Mouse (Mus musculus) kidney, embryonic 15.5 days (tissue): Measurements from ENCODE around the gene Itpr2. TPM values are rescaled to one million over a fixed set of nuclear protein-coding genes. Genes with fewer than 3 reads are reported as not detected.

Experiments
- ATAC-seq: fragments of 200-750 bp; cut with Nextera tagmentation; replicated peaks from 2 replicates; pipeline ENCODE4 v1.8.0; 2017; ENCODE audit warnings: moderate TSS enrichment; ENCODE audit not compliant: low FRiP score
- H3K27ac ChIP-seq: fragments of 300-500 bp; sonication (generic); 2 replicates; pipeline ENCODE4 v1.5.1; 2015; ENCODE audit warnings: mild to moderate bottlenecking, inconsistent platforms
- H3K27me3 ChIP-seq: fragments of 300-500 bp; sonication (generic); 2 replicates; pipeline ENCODE4 v1.6.1; 2015; ENCODE audit warnings: inconsistent platforms
- H3K36me3 ChIP-seq: fragments of 300-500 bp; sonication (generic); 2 replicates; pipeline ENCODE4 v1.6.1; 2015; ENCODE audit warnings: inconsistent platforms
- H3K4me1 ChIP-seq: fragments of 300-500 bp; sonication (generic); 2 replicates; pipeline ENCODE4 v1.6.1; 2015; ENCODE audit warnings: inconsistent platforms
- H3K4me2 ChIP-seq: fragments of 300-500 bp; sonication (generic); 2 replicates; pipeline ENCODE4 v1.6.1; 2015; ENCODE audit warnings: moderate library complexity, mild to moderate bottlenecking, inconsistent platforms
- H3K4me3 ChIP-seq: fragments of 300-500 bp; sonication (generic); replicated peaks from 2 replicates; pipeline ENCODE4 v1.5.1; 2015; ENCODE audit warnings: mild to moderate bottlenecking, inconsistent platforms
- H3K9ac ChIP-seq: fragments of 300-500 bp; sonication (generic); 2 replicates; pipeline ENCODE4 v1.6.1; 2015; ENCODE audit warnings: mild to moderate bottlenecking, inconsistent platforms
- H3K9me3 ChIP-seq: fragments of 300-500 bp; sonication (generic); replicated peaks from 2 replicates; pipeline ENCODE4 v1.6.1; 2016; ENCODE audit warnings: inconsistent platforms
- WGBS: fragments of 180-500 bp; shearing (Covaris S2); methylation state at CpG from one replicate; pipeline ENCODE4 v1.1.7; 2015; ENCODE audit warnings: mixed read lengths; 5-methylcytosine and 5-hydroxymethylcytosine counted together
- polyA plus RNA-seq: library from polyadenylated mRNA; unstranded; fragments of >200 nt; fragmentation: Nextera tagmentation; extraction: Ambion mirVana; gene quantifications from 2 replicates; pipeline ENCODE4 v1.2.1, GENCODE M21; 2015

Itpr2 gene
- polyA plus RNA-seq, 1 experiment from 2014 or later = 15.0 TPM

DNA sequence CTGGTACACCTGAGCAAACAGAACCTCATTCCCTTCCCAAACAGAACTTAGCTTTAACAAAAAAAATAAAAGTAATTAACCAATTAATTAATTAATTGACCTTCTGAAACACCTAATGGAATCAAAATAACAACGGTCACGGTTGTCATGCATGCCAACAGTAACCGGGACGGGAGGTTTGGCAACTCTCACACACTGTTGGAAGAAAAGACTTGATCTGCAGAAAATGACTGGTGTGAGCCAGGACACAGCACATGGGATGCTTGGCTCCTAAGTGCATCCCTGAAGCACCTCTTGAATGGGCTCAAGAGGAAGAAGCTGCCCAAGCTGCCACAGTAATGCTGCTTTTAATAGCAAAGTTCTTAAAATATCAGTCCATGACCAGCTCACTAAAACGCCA is 161.1 kb downstream of the Itpr2 start:
- Histone ChIP-seq H3K9me3 (no peaks in the 10 kb centered on the region), H3K4me3 (no peak overlapping the region), H3K36me3 (no peaks in the 10 kb centered on the region), H3K4me2 (no peak overlapping the region), H3K27me3 (no peaks in the 10 kb centered on the region), H3K9ac (no peak overlapping the region), H3K27ac (no peak overlapping the region), H3K4me1 (0 out of 2 replicates have a peak, but pooled peaks cover 13% of the 10 kb centered on the region)
- WGBS = 90% methylated on average over 5 of the region's 5 CpGs
- ATAC-seq = no peak

DNA sequence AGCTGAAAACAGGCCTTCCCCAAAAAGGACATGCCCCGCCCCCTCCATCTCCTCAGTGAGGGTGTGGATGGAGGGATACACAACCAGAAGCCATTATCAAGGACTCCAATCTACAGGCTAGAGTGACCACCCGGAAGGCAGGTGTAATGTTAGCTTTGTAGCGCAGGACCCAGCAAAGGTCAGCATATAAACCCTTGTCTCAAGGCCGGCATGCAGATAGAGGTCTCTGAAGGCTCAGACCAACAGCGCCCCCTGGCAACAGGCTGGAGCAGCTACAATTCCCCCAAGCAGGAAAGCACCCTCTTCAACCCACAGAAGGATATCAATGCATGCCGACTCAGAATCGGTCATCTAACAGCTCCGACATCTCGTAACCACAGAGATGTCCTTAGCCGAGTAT is 162.2 kb downstream of the Itpr2 start:
- no peak overlapping the region for H3K4me3 ChIP-seq
- ATAC-seq = peak; percentile 52; the same call in 1 of the 2 replicates
- H3K27ac ChIP-seq = no peak overlapping the region
- no peaks in the 10 kb centered on the region for H3K9me3 ChIP-seq
- H3K4me2 ChIP-seq = no peak overlapping the region
- H3K27me3 ChIP-seq = no peaks in the 10 kb centered on the region
- no peaks in the 10 kb centered on the region for H3K36me3 ChIP-seq
- 54% methylated on average over 10 of the region's 10 CpGs for WGBS
- 0 out of 2 replicates have a peak, but pooled peaks cover 13% of the 10 kb centered on the region for H3K4me1 ChIP-seq
- no peak overlapping the region for H3K9ac ChIP-seq

DNA sequence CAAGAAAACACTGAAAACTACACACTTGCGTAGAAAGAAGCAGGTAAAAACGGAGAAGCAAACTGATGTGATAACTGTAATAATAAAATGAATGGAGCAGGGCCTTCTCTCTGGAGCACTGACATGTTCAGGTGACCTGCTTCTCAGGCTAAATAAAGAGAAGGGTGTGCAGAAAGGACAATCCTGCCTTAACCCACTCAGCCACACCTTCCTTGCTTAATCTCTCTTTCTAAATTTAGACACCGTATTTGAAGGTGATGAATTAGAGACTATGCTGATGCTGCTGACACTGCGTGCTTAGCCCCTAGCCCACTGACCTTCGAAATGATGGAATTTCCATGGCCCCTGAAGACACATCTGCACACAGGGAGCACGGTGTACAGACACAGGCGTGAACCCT is 164.8 kb downstream of the Itpr2 start:
- Histone ChIP-seq H3K4me1 (0 out of 2 replicates have a peak, but pooled peaks cover 3% of the 10 kb centered on the region), H3K4me3 (no peak overlapping the region), H3K9me3 (no peaks in the 10 kb centered on the region), H3K36me3 (no peaks in the 10 kb centered on the region), H3K9ac (no peak overlapping the region), H3K27me3 (no peaks in the 10 kb centered on the region), H3K4me2 (no peak overlapping the region), H3K27ac (no peak overlapping the region)
- ATAC-seq = no peak
- WGBS = 81% methylated on average over 7 of the region's 7 CpGs

DNA sequence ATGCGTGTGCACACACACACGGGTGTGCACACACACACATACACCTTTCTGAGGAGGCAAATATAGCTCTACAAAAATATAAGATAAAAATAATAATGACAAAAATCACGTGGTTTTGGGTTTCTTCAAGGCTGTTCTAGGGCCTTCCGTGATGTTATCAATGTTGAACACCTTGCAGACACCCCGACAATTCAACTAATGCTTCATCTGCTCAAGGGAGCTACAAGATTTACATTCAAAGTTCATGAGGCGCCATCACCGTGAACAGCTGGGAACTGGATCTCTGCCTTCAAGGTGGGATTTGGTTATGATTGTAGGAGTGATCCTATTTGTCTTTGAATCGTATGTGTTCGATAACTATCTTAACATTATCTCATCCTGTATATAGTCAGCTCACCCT is 166.8 kb downstream of the Itpr2 start:
- Histone ChIP-seq H3K27me3 (no peaks in the 10 kb centered on the region), H3K4me2 (no peak overlapping the region), H3K9ac (no peak overlapping the region), H3K4me3 (no peak overlapping the region), H3K27ac (no peak overlapping the region), H3K4me1 (0 out of 2 replicates have a peak, but pooled peaks cover 8% of the 10 kb centered on the region), H3K36me3 (no peaks in the 10 kb centered on the region), H3K9me3 (no peaks in the 10 kb centered on the region)
- no peak for ATAC-seq
- WGBS = 94% methylated on average over 9 of the region's 9 CpGs

DNA sequence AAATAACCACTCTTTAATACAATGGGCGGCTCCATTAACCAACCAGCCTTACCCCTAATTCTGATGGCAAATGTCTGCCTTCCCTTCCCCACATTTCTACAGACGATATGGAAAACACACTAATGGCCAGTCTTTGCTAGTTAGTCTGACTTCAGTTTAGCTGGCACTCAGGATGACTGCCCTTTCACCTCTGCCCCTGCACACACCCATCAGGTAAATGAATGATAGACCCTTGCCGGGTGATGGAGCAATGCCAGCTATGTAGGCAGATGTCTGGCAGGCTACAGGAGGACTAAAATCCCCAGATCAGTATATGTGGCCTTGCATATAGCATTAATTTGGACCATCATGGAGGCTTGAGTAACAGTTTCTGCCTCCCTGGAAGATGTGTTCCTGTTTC is 168.5 kb downstream of the Itpr2 start:
- 81% methylated on average over 3 of the region's 3 CpGs for WGBS
- no peaks in the 10 kb centered on the region for H3K27me3 ChIP-seq
- ATAC-seq = no peak
- H3K4me3 ChIP-seq = no peak overlapping the region
- no peaks in the 10 kb centered on the region; the same call in 1 of the 2 replicates for H3K36me3 ChIP-seq
- H3K4me2 ChIP-seq = no peak overlapping the region
- H3K9me3 ChIP-seq = no peaks in the 10 kb centered on the region
- H3K27ac ChIP-seq = no peak overlapping the region
- H3K4me1 ChIP-seq = 0 out of 2 replicates have a peak, but pooled peaks cover 8% of the 10 kb centered on the region
- no peak overlapping the region for H3K9ac ChIP-seq

DNA sequence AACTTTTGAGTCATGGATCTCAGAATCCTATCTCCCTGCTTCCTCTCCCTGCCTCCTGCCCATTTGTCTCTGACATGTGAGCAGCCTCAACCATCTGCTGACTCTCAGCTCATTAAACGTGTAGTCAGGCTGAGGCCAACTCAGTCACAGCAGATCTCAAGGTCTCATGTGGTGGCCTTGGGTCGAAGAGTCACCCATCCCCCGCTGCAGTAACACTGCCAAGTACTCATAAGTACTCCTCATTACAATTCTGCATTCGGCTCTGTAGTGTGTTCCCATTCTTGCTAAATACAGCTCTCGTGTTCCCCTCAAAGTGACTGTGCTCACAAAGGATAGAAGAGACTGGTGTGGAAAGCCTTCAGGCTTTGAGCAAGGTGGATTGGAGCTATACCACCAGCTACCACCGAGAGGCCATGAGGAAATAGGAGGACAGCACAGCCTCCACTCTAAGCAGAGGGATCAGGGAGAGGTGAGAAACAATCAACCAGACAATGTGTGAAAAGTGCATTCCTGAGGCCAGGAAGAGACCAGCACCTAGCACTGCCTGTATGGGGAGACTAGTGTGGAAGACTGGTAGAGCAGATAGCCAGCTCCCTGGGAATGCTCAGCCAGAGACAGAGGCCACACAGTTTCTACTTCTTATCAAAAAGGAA is 170.9 kb downstream of the Itpr2 start:
- H3K4me3 ChIP-seq = no peak overlapping the region
- H3K9me3 ChIP-seq = no peaks in the 10 kb centered on the region
- no peak overlapping the region for H3K4me2 ChIP-seq
- no peak overlapping the region for H3K27ac ChIP-seq
- 0 out of 2 replicates have a peak, but pooled peaks cover 8% of the 10 kb centered on the region for H3K4me1 ChIP-seq
- no peak overlapping the region for H3K9ac ChIP-seq
- ATAC-seq = no peak
- H3K36me3 ChIP-seq = peaks cover 5% of the 10 kb centered on the region; the same call in 1 of the 2 replicates
- WGBS = 50% methylated on average over 6 of the region's 6 CpGs
- H3K27me3 ChIP-seq = no peaks in the 10 kb centered on the region

DNA sequence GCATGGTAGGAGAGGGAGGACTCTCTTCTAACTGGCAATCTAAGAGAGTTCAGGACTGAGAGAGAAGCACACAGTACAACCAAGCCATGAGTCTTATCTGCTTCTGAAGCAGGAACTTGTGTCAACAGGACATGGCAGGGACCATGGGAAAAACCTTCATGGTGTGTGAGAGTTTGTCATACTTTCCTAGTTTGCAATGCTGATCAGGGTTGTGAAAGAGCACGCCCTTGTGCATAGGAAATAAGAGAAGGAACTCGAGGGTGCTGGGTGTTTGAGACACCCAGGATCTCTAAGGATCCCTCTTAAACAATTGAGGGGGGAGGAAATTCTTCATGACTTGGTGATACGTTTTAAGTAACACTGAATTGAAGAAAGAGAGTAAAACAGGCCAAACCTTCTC is 172.9 kb downstream of the Itpr2 start:
- no peak overlapping the region for H3K27ac ChIP-seq
- 84% methylated on average over 3 of the region's 3 CpGs for WGBS
- 0 out of 2 replicates have a peak, but pooled peaks cover 11% of the 10 kb centered on the region for H3K4me1 ChIP-seq
- H3K36me3 ChIP-seq = peaks cover 5% of the 10 kb centered on the region; the same call in 1 of the 2 replicates
- H3K9ac ChIP-seq = no peak overlapping the region
- no peak overlapping the region for H3K4me2 ChIP-seq
- no peaks in the 10 kb centered on the region for H3K9me3 ChIP-seq
- no peak for ATAC-seq
- H3K4me3 ChIP-seq = no peak overlapping the region
- H3K27me3 ChIP-seq = no peaks in the 10 kb centered on the region

DNA sequence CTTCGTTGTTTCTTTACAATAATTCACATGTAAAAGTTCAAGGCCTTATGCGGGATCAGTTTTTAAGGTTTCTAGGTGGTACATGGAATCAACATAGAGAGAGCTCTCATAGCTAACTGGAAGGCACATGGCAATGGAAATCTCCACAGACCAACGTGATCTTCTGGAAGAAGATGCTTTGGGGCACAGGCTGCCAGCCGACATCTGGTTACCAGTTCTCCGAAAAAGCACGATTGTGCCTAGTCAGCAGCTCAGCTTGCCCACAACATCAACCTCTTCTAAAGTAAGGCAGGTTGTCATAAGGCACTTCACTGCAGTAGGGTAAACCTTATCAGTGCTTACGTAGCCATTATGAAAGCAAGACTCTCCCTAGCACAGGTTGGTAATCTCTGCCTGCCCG is 175.4 kb downstream of the Itpr2 start:
- Histone ChIP-seq H3K36me3 (peaks cover 5% of the 10 kb centered on the region; the same call in 1 of the 2 replicates), H3K27me3 (no peaks in the 10 kb centered on the region), H3K4me3 (no peak overlapping the region), H3K9ac (no peak overlapping the region), H3K4me2 (no peak overlapping the region), H3K4me1 (peaks cover 24% of the 10 kb centered on the region), H3K9me3 (no peaks in the 10 kb centered on the region), H3K27ac (no peak overlapping the region)
- 97% methylated on average over 8 of the region's 8 CpGs for WGBS
- ATAC-seq = no peak

DNA sequence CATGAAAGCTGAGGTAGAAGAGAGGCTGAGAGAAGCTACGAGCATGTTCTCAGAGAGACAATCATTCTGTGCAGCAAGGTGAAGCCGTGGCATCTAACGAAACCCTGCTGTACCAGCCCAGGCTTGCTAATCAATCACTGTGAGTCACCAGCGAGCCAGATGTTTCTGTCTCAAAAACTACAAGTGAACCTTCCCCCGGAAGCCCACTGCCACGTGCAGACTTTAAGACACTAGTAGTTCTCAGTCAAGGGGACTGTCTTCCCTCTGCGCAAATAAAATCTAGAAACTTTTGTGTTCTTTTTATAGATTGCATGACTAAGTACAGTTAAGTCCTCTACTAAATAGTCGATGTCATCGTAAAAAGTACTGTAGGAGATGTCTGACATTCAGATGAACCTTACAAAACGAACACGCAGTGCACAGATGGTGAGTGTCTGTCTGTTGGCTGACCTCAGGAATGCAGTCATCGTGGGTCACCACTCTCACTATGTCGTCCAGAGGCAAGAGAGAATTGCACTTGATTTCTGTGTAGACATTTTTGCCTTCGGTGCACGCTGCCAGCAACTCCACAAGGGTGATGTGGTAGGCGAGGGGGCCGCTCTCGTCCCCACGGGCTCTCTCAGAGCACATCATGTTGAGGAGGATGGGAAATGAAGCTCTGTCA is 177.3 kb downstream of the Itpr2 start:
- H3K36me3 ChIP-seq = peaks cover 5% of the 10 kb centered on the region; the same call in 1 of the 2 replicates
- no peak overlapping the region for H3K27ac ChIP-seq
- ATAC-seq = no peak
- H3K9ac ChIP-seq = no peak overlapping the region
- H3K27me3 ChIP-seq = no peaks in the 10 kb centered on the region
- WGBS = 50% methylated on average over 19 of the region's 19 CpGs
- no peak overlapping the region for H3K4me3 ChIP-seq
- no peak overlapping the region for H3K4me2 ChIP-seq
- peaks cover 22% of the 10 kb centered on the region for H3K4me1 ChIP-seq
- no peaks in the 10 kb centered on the region for H3K9me3 ChIP-seq

DNA sequence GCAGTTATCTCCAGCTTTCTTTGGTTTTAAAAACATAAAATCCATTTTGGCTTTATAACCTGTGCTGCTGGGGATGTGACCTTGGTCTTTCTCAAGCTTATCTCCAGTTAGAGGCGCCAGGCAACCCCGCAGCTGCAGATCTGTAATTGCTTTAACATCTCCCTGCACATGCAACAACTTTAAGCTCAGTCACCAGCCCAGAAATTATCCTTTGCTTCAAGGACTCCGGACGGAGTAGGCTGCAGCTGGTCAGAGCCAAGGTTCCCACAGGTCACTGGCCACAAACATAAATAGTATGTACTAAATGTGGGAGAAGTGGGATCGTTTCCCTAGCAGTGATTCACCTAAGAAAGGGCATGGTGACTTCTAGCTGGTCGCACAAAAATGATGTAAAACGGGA is 179.5 kb downstream of the Itpr2 start:
- no peaks in the 10 kb centered on the region for H3K9me3 ChIP-seq
- no peaks in the 10 kb centered on the region for H3K27me3 ChIP-seq
- 0 out of 2 replicates have a peak, but pooled peaks cover 1% of the 10 kb centered on the region for H3K36me3 ChIP-seq
- H3K4me3 ChIP-seq = no peak overlapping the region
- peaks cover 22% of the 10 kb centered on the region for H3K4me1 ChIP-seq
- peak; percentile 66; the same call in 1 of the 2 replicates for ATAC-seq
- 31% methylated on average over 7 of the region's 7 CpGs for WGBS
- no peak overlapping the region for H3K9ac ChIP-seq
- no peak overlapping the region for H3K4me2 ChIP-seq
- peak overlapping the region; percentile 30 for H3K27ac ChIP-seq

DNA sequence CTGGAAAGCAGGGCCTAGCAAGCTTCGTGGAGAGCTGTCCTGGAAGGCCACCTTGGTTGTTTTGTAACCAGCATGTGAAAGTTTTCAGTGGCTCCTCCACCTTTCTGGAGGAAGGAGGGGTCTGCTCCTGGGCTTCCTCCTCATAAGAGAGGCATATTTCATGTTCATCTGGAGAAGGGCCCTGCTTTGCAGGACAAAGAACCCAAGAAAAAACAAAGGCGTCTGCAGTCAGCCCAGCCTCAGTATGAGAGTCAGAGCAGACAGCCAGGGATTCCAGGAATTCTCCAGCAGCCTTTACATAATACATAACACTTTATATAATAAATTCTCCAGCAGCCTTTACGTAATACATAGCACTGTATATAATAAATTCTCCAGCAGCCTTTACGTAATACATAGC is 180.1 kb downstream of the Itpr2 start:
- ATAC-seq = no peak

DNA sequence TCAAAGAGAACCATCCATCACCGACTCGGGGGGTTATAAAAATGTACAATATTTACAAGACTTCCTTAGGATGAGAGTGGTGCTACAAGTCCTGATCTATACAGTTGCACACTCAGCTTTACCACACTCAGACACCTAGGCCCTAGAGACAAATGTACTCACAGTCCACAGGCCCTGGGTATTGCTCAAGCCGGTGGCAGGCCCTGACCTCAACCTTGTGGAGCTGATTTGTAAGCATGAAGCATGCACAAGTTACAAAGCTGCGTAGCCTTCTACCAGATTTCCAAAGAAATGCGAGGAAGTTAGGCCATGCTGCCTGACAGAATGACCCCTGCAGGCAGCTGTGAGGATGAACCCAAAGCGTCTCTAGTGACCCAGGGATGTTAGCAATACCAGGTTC is 185.6 kb downstream of the Itpr2 start:
- H3K27ac ChIP-seq = no peak overlapping the region
- H3K36me3 ChIP-seq = no peaks in the 10 kb centered on the region
- H3K27me3 ChIP-seq = no peaks in the 10 kb centered on the region
- H3K9ac ChIP-seq = no peak overlapping the region
- ATAC-seq = no peak
- 76% methylated on average over 6 of the region's 6 CpGs for WGBS
- H3K4me2 ChIP-seq = no peak overlapping the region
- 0 out of 2 replicates have a peak, but pooled peaks cover 5% of the 10 kb centered on the region for H3K4me1 ChIP-seq
- H3K9me3 ChIP-seq = no peaks in the 10 kb centered on the region
- no peak overlapping the region for H3K4me3 ChIP-seq

More for the DNA sequence above, 180.1 kb downstream of the Itpr2 start:
- H3K27ac ChIP-seq = peak overlapping the region; percentile 6; the same call in 1 of the 2 replicates
- H3K9me3 ChIP-seq = no peaks in the 10 kb centered on the region
- no peak overlapping the region for H3K4me2 ChIP-seq
- H3K4me3 ChIP-seq = no peak overlapping the region
- no peak overlapping the region for H3K9ac ChIP-seq
- H3K4me1 ChIP-seq = peaks cover 25% of the 10 kb centered on the region
- WGBS = 46% methylated on average over 4 of the region's 4 CpGs
- H3K36me3 ChIP-seq = no peaks in the 10 kb centered on the region
- no peaks in the 10 kb centered on the region for H3K27me3 ChIP-seq
